Mouse (Mus musculus) embryonic fibroblast, embryonic 13.5 days (primary cell): ENCODE results near the gene Dock8.

Experiments
- CTCF ChIP-seq: IDR thresholded peaks from 2 replicates; pipeline ENCODE4 v1.5.1; 2011; ENCODE audit warnings: mild to moderate bottlenecking, control low read depth, low read length, moderate library complexity, borderline replicate concordance; ENCODE audit not compliant: insufficient read depth
- POLR2A ChIP-seq: IDR thresholded peaks from 2 replicates; pipeline ENCODE4 v1.6.1; 2011; ENCODE audit warnings: low read depth, mild to moderate bottlenecking, control low read depth, low read length, moderate library complexity

- no peak for TF ChIP-seq POLR2A
- TF ChIP-seq CTCF: no peak
These were observed 2.7 kb downstream of the Dock8 start for GRCm38 (mm10) chr19:25002032-25002431.
